Mouse (Mus musculus): ENCODE results near the gene Prorsd1. TPM values are rescaled to one million over a fixed set of nuclear protein-coding genes. Genes with fewer than 3 reads are reported as not detected.

Prorsd1 gene
- 30.6 and 33.2 TPM in 2 replicates for polyA plus RNA-seq (2015; fragmentation: Nextera tagmentation; extraction: Ambion mirVana)

GRCm38 (mm10) chr11:29514682-29515412 lies at the start of gene Prorsd1:
Prorsd1 (minus strand) TSS chr11:29515033.

DNA sequence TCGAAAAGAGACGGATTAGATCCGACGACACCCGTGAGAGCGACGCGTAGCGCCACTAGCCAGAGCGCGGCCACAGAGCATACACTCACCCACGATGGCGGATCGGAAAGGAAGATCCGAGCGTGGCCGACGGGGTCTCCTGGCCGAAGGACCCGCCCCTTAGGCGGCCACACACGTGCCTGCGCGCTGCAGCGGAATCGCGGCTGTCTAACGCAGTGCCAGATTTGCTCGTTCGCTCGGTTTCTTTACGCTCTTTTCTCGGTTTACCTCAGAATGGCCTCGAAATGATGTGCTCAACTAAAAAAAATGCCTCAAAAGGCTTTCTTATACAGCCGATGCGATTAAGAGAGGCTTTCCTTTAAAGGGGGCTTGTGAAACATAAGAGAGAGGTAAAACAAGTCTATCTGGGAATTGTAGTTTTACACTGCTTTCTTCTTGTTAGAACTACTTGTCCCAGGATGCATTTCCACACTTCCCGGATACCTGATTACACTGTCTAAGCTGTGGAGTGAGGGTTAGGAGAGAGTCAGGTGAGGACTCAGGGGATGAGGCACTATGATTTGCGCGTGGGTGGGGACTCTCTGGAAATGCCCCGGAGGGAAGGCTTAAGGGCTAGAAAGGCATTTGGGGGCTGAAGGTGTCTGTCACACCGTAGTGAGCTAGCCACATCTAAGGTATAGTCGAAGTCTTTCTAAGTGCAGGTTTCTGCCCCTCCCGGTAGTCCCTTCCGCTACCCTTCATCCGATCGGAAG lies 33.1 kb upstream of the Prorsd1 start, which contains the start of the genes Clhc1 and Rps27a:
Gene Clhc1 (plus strand): TSS at position 199 of the 752 bp plus-strand sequence.
Gene Rps27a (minus strand): TSS at position 358 of the 752 bp plus-strand sequence.

GRCm38 (mm10) chr11:29525988-29526794 lies 11.4 kb upstream of the Prorsd1 start, which contains the start of gene Mtif2:
Mtif2 (plus strand) TSS chr11:29526408.

Other genes with a start within 250 kb of the Prorsd1 start
- 12.4 and 14.0 TPM in 2 replicates for gene Ccdc88a, start 141.4 kb downstream of the Prorsd1 start, polyA plus RNA-seq (2015; fragmentation: Nextera tagmentation; extraction: Ambion mirVana)
- 33.0 and 34.5 TPM in 2 replicates for gene Mtif2, start 11.4 kb upstream of the Prorsd1 start, polyA plus RNA-seq (2015; fragmentation: Nextera tagmentation; extraction: Ambion mirVana)
- 0.06 and 0.09 TPM in 2 replicates for gene Clhc1, start 32.9 kb upstream of the Prorsd1 start, polyA plus RNA-seq (2015; fragmentation: Nextera tagmentation; extraction: Ambion mirVana)
- 744 and 796 TPM in 2 replicates for gene Rps27a, start 33.1 kb upstream of the Prorsd1 start, polyA plus RNA-seq (2015; fragmentation: Nextera tagmentation; extraction: Ambion mirVana)
- 473 and 497 TPM in 2 replicates for gene Rtn4, start 177.9 kb upstream of the Prorsd1 start, polyA plus RNA-seq (2015; fragmentation: Nextera tagmentation; extraction: Ambion mirVana)